Mouse (Mus musculus) ES-Bruce4 (cell line): ENCODE results near the gene Cemip2.

ENCODE experiments used
- EP300 ChIP-seq: IDR thresholded peaks from 2 replicates; pipeline ENCODE4 v1.6.1; 2011; ENCODE audit warnings: low read depth, low read length; ENCODE audit not compliant: insufficient read depth
- POLR2A ChIP-seq: IDR thresholded peaks from one replicate; pipeline ENCODE4 v1.8.1; 2011; ENCODE audit warnings: low read length; ENCODE audit not compliant: insufficient read depth

DNA sequence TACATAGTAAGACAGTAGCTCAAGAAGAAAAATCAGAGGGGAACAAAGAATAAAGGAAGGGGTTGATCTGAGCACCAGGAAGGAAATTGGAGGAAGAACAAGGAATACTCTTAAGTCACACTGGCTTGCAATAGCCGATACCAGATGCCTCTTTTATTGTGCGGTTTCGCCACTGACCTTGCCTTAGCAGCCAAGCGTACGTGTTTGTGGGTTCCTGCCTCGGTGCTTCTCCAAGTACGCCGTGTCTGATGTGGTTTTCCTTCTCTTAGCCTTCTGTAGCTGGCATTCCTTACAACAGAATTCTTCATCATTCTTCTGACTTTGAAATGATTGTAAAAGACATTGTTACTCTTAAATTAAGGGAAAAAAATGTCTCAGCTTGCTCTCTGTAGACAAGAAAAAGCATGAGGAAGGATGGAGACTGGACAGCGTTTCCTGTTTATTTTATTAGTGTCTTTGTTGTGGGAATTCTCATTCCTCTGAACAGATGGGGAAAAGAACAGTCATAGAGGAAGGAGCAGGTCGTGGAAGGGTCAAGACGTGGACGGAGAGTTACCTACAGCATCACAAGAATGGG, 55.4 kb downstream of the Cemip2 start:
- TF ChIP-seq EP300 (no peak), POLR2A (no peak)
